ENCODE assay signal across 23 mouse cellular contexts in genomic region chr16:85966892-85967444, GRCm38 (mm10).
DNase-seq lines count a peak whose midpoint lies in the region; ATAC-seq and TF ChIP-seq lines count a peak whose summit lies in the region.
"Had no signal": no experiment of that assay in that cellular context is flagged by ENCODE, and none has a peak within 500 bp of the region (broad histone marks: within the 10 kb centered on the region; RNA-seq: fewer than 3 reads in every experiment).

No protein-coding gene starts in this region.

- no peak overlapping the region for H3K4me3 ChIP-seq in lung, embryonic 14.5 days (ENCODE audit: low read depth, low read length)
- H3K4me3 ChIP-seq in midbrain, embryonic 14.5 days (replicated peaks; ENCODE audit: low read depth, low read length): no peak overlapping the region
- no peak overlapping the region for H3K4me3 ChIP-seq in midbrain, embryonic 16.5 days (ENCODE audit: low read depth, low read length)
- no peak overlapping the region for H3K4me3 ChIP-seq in embryonic facial prominence, embryonic 10.5 days
- H3K4me3 ChIP-seq in limb, embryonic 10.5 days: no peak overlapping the region
- H3K4me3 ChIP-seq in cerebellum, adult 2 months (replicated peaks; ENCODE audit: insufficient read depth, low read depth, low read length): no peak overlapping the region
- H3K4me3 ChIP-seq: forebrain, embryonic 15.5 days; limb, embryonic 13.5 days; liver, embryonic 12.5 days; neural tube, embryonic 15.5 days had no signal

- H3K36me3 ChIP-seq in lung, embryonic 14.5 days (ENCODE audit: insufficient read depth): no peaks in the 10 kb centered on the region
- H3K36me3 ChIP-seq in midbrain, embryonic 14.5 days (ENCODE audit: control insufficient read depth, insufficient read depth, low read length): no peaks in the 10 kb centered on the region
- no peaks in the 10 kb centered on the region for H3K36me3 ChIP-seq in midbrain, embryonic 16.5 days (ENCODE audit: control insufficient read depth, insufficient read depth, low read length)
- no peaks in the 10 kb centered on the region for H3K36me3 ChIP-seq in embryonic facial prominence, embryonic 10.5 days (replicated peaks)
- no peaks in the 10 kb centered on the region for H3K36me3 ChIP-seq in limb, embryonic 10.5 days
- H3K36me3 ChIP-seq: forebrain, embryonic 15.5 days; limb, embryonic 13.5 days; liver, embryonic 12.5 days; neural tube, embryonic 15.5 days had no signal

- H3K9me3 ChIP-seq in lung, embryonic 14.5 days (ENCODE audit: low read depth, low read length): no peaks in the 10 kb centered on the region
- H3K9me3 ChIP-seq in midbrain, embryonic 14.5 days (ENCODE audit: control insufficient read depth, low read length): no peaks in the 10 kb centered on the region
- H3K9me3 ChIP-seq in midbrain, embryonic 16.5 days (replicated peaks; ENCODE audit: control insufficient read depth, low read length, poor library complexity, severe bottlenecking): no peaks in the 10 kb centered on the region
- H3K9me3 ChIP-seq in embryonic facial prominence, embryonic 10.5 days: no peaks in the 10 kb centered on the region
- no peaks in the 10 kb centered on the region for H3K9me3 ChIP-seq in limb, embryonic 10.5 days (replicated peaks)
- H3K9me3 ChIP-seq: forebrain, embryonic 15.5 days; limb, embryonic 13.5 days; liver, embryonic 12.5 days; neural tube, embryonic 15.5 days had no signal

- no peak overlapping the region for H3K9ac ChIP-seq in lung, embryonic 14.5 days
- H3K9ac ChIP-seq in midbrain, embryonic 14.5 days (replicated peaks; ENCODE audit: low read length): no peak overlapping the region
- no peak overlapping the region for H3K9ac ChIP-seq in midbrain, embryonic 16.5 days (ENCODE audit: low read depth, low read length)
- H3K9ac ChIP-seq: forebrain, embryonic 15.5 days; limb, embryonic 13.5 days; liver, embryonic 12.5 days; neural tube, embryonic 15.5 days had no signal

- DNase-seq in lung, embryonic 14.5 days: peak; percentile 36
- no peak for DNase-seq in lung, postnatal 10 days
- DNase-seq in midbrain, embryonic 14.5 days: peak; percentile 30
- peak; percentile 12 for DNase-seq in embryonic facial prominence, embryonic 10.5 days (ENCODE audit: low spot score)
- no peak for DNase-seq in limb, embryonic 10.5 days (ENCODE audit: low spot score)
- DNase-seq in cerebellum, adult 2 months: no peak
- DNase-seq in spleen, adult 12 weeks (ENCODE audit: low spot score): no peak
- DNase-seq: adrenal gland, postnatal 25 days; cerebellum, postnatal 10 days; gastrocnemius, postnatal 10 days; kidney, adult 9 months; kidney, postnatal 25 days; lung, adult 18-20 months; spleen, adult 18-20 months; thymus, postnatal 4 days had no signal

- no peak for TF ChIP-seq CTCF in lung, embryonic 14.5 days (IDR thresholded peaks at IDR 0.05; ENCODE audit: low read depth)
- TF ChIP-seq CTCF in cerebellum, adult 2 months (IDR thresholded peaks at IDR 0.05; ENCODE audit: borderline replicate concordance, insufficient read depth, low read depth, low read length): no peak

- no peak overlapping the region for H3K4me2 ChIP-seq in lung, embryonic 14.5 days
- no peak overlapping the region for H3K4me2 ChIP-seq in midbrain, embryonic 14.5 days (ENCODE audit: low read length)
- H3K4me2 ChIP-seq in midbrain, embryonic 16.5 days (ENCODE audit: low read length): no peak overlapping the region
- H3K4me2 ChIP-seq: forebrain, embryonic 15.5 days; heart, embryonic 11.5 days; limb, embryonic 13.5 days; liver, embryonic 12.5 days; neural tube, embryonic 15.5 days had no signal

- H3K27ac ChIP-seq in lung, embryonic 14.5 days (ENCODE audit: low read depth): no peak overlapping the region; the same call in 1 of the 2 replicates
- no peak overlapping the region for H3K27ac ChIP-seq in midbrain, embryonic 14.5 days (replicated peaks; ENCODE audit: low read depth, low read length)
- H3K27ac ChIP-seq in midbrain, embryonic 16.5 days (ENCODE audit: low read length): no peak overlapping the region
- no peak overlapping the region for H3K27ac ChIP-seq in embryonic facial prominence, embryonic 10.5 days (replicated peaks)
- 0 out of 2 replicates have a peak overlapping the region, but pooled peaks have one; percentile 10 for H3K27ac ChIP-seq in limb, embryonic 10.5 days
- no peak overlapping the region for H3K27ac ChIP-seq in cerebellum, adult 2 months (ENCODE audit: insufficient read depth, low read length)
- H3K27ac ChIP-seq: forebrain, embryonic 15.5 days; limb, embryonic 13.5 days; liver, embryonic 12.5 days; neural tube, embryonic 15.5 days had no signal

- no peaks in the 10 kb centered on the region; the same call in 1 of the 2 replicates for H3K4me1 ChIP-seq in lung, embryonic 14.5 days (ENCODE audit: insufficient read depth)
- H3K4me1 ChIP-seq in midbrain, embryonic 14.5 days (ENCODE audit: control insufficient read depth, insufficient read depth, low read length): 0 out of 2 replicates have a peak, but pooled peaks cover 3% of the 10 kb centered on the region
- H3K4me1 ChIP-seq in midbrain, embryonic 16.5 days (ENCODE audit: control insufficient read depth, insufficient read depth, low read length): no peaks in the 10 kb centered on the region
- peaks cover 23% of the 10 kb centered on the region for H3K4me1 ChIP-seq in embryonic facial prominence, embryonic 10.5 days
- peaks cover 6% of the 10 kb centered on the region; the same call in 1 of the 2 replicates for H3K4me1 ChIP-seq in limb, embryonic 10.5 days
- no peaks in the 10 kb centered on the region for H3K4me1 ChIP-seq in cerebellum, adult 2 months (ENCODE audit: control insufficient read depth, insufficient read depth, low read length)
- H3K4me1 ChIP-seq: forebrain, embryonic 15.5 days; liver, embryonic 12.5 days; neural tube, embryonic 15.5 days had no signal

- H3K27me3 ChIP-seq in lung, embryonic 14.5 days (ENCODE audit: insufficient read depth, low read length): no peaks in the 10 kb centered on the region
- H3K27me3 ChIP-seq in midbrain, embryonic 14.5 days (ENCODE audit: control insufficient read depth, insufficient read depth, low read length): no peaks in the 10 kb centered on the region
- 0 out of 2 replicates have a peak, but pooled peaks cover 2% of the 10 kb centered on the region for H3K27me3 ChIP-seq in midbrain, embryonic 16.5 days (ENCODE audit: control insufficient read depth, insufficient read depth, low read depth, low read length)
- H3K27me3 ChIP-seq in embryonic facial prominence, embryonic 10.5 days (replicated peaks; ENCODE audit: low read depth, poor library complexity, severe bottlenecking): no peaks in the 10 kb centered on the region
- no peaks in the 10 kb centered on the region for H3K27me3 ChIP-seq in limb, embryonic 10.5 days (ENCODE audit: low read depth, poor library complexity, severe bottlenecking)
- no peaks in the 10 kb centered on the region for H3K27me3 ChIP-seq in cerebellum, adult 2 months (ENCODE audit: control insufficient read depth, insufficient read depth, low read length)
- H3K27me3 ChIP-seq: forebrain, embryonic 15.5 days; limb, embryonic 13.5 days; liver, embryonic 12.5 days; neural tube, embryonic 15.5 days had no signal

- no peak for TF ChIP-seq POLR2A in cerebellum, adult 2 months (IDR thresholded peaks at IDR 0.05; ENCODE audit: borderline replicate concordance, insufficient read depth, low read length)

- peak; percentile 66 for ATAC-seq in lung, embryonic 14.5 days (ENCODE audit: insufficient read depth)
- ATAC-seq in midbrain, embryonic 14.5 days (ENCODE audit: low FRiP score, low TSS enrichment): no peak
- ATAC-seq in midbrain, embryonic 16.5 days: no peak
- ATAC-seq: forebrain, embryonic 15.5 days; hindbrain, embryonic 16.5 days; intestine, embryonic 16.5 days; liver, embryonic 12.5 days had no signal

- 39% methylated on average over 4 of the region's 4 CpGs for WGBS in lung, embryonic 14.5 days
- WGBS in midbrain, embryonic 14.5 days: 7% methylated on average over 4 of the region's 4 CpGs
- WGBS in midbrain, embryonic 16.5 days: 4% methylated on average over 4 of the region's 4 CpGs
- 36% methylated on average over 4 of the region's 4 CpGs for WGBS in embryonic facial prominence, embryonic 10.5 days
- 63% methylated on average over 4 of the region's 4 CpGs for WGBS in limb, embryonic 10.5 days
- WGBS in cerebellum, adult 2 months: 67% methylated on average over 4 of the region's 4 CpGs

Comparison
In these comparisons a context has a peak if more than half of its experiments do, and no peak if none do; other contexts are left out.
1. DNase-seq: peak in lung, embryonic 14.5 days (single experiment), midbrain, embryonic 14.5 days (single experiment) and embryonic facial prominence, embryonic 10.5 days (single experiment); none in lung, postnatal 10 days (single experiment), limb, embryonic 10.5 days (single experiment), cerebellum, adult 2 months (0 of 2) and spleen, adult 12 weeks (single experiment).